Mouse (Mus musculus): ENCODE data around the gene Lrrc3.

Lrrc3 gene

DNA sequence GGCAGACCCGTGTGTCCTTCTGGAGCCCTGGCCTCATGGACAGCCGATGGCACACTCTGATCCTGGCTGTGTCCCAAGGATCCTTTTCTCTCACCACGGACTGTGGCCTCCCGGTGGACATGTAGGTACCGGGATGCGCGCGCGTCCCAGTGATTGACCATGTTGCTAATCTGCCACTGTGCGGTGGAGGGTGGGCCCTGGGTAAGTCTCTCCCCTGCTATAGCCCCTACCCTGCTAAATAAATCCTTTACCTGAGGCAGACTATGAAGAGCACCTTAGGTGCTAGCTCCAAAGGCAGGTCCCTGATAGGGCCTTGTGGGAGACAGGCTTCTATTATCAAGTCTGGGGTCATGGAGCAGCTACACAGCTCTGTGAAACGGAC, 37.6 kb downstream of the Lrrc3 start:
- DNase-seq, result no peak

DNA sequence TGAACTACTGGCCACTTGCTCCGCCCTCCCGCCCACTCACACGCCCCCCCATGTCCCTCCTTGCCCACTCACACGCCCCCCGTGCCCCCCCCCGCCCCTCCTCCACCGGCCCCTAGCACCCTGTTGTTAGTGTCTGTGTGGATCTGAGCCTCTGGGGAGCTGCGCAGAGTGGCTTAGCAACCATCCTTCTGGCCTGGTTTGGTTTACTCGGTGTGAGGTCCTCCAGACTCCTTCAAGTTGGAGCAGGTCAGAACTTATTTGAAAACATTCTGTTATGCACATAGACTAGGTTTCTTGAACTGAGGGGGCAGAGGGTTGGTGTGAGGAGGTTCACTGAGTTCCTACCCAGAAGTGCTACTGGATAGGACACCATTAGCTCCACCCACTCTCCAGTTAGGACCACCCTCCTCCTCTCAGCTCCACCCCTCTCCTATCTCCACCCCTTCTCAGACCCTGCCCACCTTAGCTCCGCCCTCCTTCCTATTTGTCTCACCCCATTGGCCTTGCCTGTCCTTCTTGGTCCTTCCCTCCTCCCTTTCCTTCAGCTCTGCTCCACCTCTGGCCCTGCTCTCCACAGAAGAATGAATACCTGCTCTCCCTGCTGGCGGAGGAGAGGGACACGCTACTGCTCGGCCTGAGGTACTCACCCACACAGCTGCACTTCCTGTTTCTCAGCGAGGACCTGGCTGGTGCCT, 38.1 kb downstream of the Lrrc3 start:
- peak; percentile 45 for DNase-seq

DNA sequence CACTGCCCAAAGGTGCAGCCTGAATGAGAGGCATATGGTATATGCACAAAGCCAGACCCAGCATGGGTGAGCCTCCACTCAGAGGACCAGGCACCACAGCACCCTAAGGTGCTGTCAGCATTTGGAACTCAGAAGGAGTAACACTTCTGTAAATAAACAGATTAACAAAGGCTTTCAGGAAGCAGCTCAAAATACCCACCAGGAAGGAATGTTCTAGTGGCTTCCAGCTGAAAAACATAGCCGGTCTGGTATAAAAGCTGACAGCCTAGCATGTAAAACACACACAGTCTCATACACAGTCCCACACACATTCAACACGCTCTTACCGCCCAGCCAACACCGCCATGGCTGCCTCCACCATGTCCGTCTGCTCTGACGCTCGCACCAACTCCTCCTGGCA, 40.7 kb downstream of the Lrrc3 start, which contains the start of gene Gm3285:
TSS of gene Gm3285 (plus strand) at position 301 of the 400 bp plus-strand sequence.
- no peak for DNase-seq

DNA sequence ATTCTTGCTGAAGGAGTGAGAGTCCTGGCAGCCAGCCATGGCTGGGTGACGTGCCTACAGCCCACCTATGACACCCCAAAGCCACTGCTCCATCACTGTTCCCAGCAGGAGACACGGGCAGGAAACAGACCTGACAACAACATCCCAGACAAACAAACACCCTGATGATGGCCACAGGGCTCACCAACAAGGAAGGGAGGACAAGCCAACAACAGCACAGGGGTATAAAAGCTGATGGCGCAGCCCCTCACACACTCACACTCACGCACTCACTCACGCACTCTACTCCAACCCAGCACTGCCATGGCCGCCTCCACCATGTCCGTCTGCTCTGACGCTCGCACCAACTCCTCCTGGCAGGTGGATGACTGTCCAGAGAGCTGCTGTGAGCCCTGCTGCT, 49.8 kb downstream of the Lrrc3 start, which contains the start of gene Gm10318:
TSS of gene Gm10318 (plus strand) at position 301 of the 400 bp plus-strand sequence.
- DNase-seq, result no peak

Measured in cerebellum, adult 11-12 months (tissue).